Mouse (Mus musculus): ENCODE data around the gene Tmem91.

DNA sequence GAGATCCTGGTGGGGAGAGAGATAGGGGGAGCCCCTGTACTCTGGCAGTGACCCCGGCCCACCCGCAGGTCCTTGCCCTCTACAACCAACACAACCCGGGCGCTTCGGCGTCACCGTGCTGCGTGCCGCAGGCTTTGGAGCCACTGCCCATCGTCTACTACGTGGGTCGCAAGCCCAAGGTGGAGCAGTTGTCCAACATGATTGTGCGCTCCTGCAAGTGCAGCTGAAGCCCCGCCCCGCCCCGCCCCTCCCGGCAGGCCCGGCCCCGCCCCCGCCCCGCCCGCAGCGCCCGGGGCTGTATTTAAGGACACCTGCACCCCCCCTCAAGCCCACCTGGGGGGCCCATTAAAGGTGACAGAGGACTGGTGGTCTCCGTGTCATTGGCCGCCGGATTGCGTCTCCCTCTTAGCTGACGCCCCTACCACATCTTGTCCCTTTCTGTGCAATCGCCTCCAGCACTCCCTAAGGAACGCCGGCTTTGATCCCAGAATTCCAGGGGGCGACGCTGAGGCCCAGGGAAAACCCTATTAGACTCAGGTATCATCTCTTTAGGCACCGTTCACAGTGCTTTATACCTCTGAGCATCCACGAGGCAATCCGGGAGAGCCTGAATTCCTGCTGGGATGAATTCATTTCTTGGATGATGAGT lies 29.9 kb upstream of the Tmem91 start:
- TF ChIP-seq CTCF (IDR thresholded peaks at IDR 0.05; ENCODE audit: extremely low read depth, insufficient read depth, insufficient read length, insufficient replicate concordance) (no peak), POLR2A (IDR thresholded peaks at IDR 0.05; ENCODE audit: low read depth, low read length) (no peak)

Measured in spleen, adult 2 months (tissue).